Mouse (Mus musculus): ENCODE measurements around the gene Gucy2c. TPM values are rescaled to one million over a fixed set of nuclear protein-coding genes. Genes with fewer than 3 reads are reported as not detected.

Gene Gucy2c
- polyA plus RNA-seq, 1 experiment from 2014 or later: not detected

DNA sequence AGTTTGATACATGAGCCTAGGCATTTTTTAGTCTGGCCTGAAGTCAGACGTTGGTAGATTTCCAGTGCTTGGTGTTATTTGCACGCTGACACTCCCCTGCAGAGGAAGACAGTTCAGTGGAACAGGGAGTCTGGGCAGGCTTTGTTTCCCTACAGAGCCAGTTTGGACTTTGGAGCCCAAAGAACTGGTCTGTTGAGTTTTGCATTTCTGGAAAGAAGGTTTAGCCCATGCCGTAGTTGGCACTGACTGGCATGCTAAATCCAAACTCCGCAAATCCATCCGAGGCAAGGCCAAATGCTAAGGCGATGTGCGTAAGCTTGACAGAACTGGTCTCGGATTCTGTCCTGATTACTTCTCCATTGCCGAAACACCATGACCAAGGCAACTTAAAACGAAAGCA lies 29.6 kb upstream of the Gucy2c start:
- peaks cover 42% of the 10 kb centered on the region for H3K36me3 ChIP-seq
- no peak overlapping the region for H3K4me2 ChIP-seq
- peaks cover 19% of the 10 kb centered on the region for H3K4me1 ChIP-seq
- no peak overlapping the region for H3K9ac ChIP-seq
- WGBS: 88% methylated on average over 10 of the region's 10 CpGs
- no peaks in the 10 kb centered on the region for H3K9me3 ChIP-seq
- H3K27ac ChIP-seq: no peak overlapping the region
- ATAC-seq (ENCODE audit: insufficient number of reproducible peaks, insufficient read depth, low FRiP score, low TSS enrichment, low read depth): no peak
- no peak overlapping the region for H3K4me3 ChIP-seq
- no peaks in the 10 kb centered on the region for H3K27me3 ChIP-seq

DNA sequence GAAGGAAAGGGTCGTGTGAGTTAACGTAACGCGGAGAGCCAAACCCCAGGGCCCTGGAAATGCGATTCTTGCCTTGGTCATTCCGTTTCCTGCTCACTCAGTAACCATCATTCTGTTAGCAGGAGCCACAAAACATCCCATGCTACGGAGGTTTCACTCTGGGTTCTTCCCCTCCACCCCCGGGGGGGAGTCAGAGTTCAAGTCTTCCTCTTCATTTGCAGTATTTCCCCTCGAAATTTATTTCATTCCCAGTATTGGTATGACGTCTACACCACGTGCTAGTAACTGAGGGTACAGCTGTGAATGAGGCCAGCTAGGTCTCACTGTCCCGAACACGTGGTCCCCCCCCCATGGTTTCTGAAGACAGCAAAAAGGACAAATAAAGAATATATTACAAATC lies 28.1 kb upstream of the Gucy2c start:
- ATAC-seq (ENCODE audit: insufficient number of reproducible peaks, insufficient read depth, low FRiP score, low TSS enrichment, low read depth): no peak
- H3K27ac ChIP-seq: no peak overlapping the region
- no peaks in the 10 kb centered on the region for H3K9me3 ChIP-seq
- H3K4me1 ChIP-seq: peaks cover 19% of the 10 kb centered on the region
- peak overlapping the region; percentile 96 for H3K4me2 ChIP-seq
- WGBS: 67% methylated on average over 13 of the region's 13 CpGs
- no peaks in the 10 kb centered on the region for H3K27me3 ChIP-seq
- H3K9ac ChIP-seq: peak overlapping the region; percentile 80
- H3K4me3 ChIP-seq: peak overlapping the region; percentile 87
- peaks cover 29% of the 10 kb centered on the region for H3K36me3 ChIP-seq

DNA sequence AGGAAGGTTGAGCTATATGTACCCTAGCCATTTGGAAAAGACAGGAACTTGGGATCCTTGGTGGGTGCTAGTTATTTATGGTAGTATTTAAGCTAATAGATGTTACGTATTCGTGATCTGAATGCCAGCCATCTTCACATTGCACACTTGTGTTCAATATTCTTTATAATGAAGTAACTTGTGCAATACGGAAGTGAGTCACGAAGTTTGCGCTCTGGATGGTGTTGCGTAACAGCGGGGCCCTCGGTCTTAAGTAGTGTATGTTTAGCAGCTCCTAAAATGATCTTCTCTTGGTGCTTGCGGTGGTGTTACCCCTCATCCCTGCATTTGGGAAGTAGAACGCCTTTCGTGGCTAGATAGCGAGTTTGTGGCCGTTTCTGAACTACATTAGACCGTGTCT lies 27.5 kb upstream of the Gucy2c start:
- H3K4me2 ChIP-seq: peak overlapping the region; percentile 96
- peaks cover 19% of the 10 kb centered on the region for H3K4me1 ChIP-seq
- ATAC-seq (ENCODE audit: insufficient number of reproducible peaks, insufficient read depth, low FRiP score, low TSS enrichment, low read depth): no peak
- H3K27ac ChIP-seq: no peak overlapping the region
- 30% methylated on average over 14 of the region's 14 CpGs for WGBS
- H3K36me3 ChIP-seq: peaks cover 24% of the 10 kb centered on the region
- H3K4me3 ChIP-seq: peak overlapping the region; percentile 87
- H3K9ac ChIP-seq: peak overlapping the region; percentile 80
- H3K9me3 ChIP-seq: no peaks in the 10 kb centered on the region
- H3K27me3 ChIP-seq: no peaks in the 10 kb centered on the region

DNA sequence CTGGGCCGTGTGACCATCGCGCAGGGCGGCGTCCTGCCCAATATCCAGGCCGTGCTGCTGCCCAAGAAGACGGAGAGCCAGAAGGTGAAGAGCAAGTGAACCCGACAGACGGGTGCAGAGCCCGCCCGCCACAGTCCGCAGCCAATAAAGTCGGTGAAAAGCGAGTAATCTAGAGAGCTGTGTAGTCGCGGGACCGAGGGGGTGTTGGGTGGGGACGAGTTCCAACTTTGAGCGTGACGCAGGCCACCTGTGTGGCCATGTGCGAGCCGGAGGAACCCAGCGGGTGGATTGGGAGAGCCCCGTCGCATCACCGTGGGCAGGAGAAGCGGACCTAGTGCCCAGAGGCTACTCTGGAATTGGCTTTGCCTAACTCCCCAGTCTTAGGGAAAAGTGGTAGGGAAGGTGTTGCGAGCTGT lies 27.1 kb upstream of the Gucy2c start:
- Histone ChIP-seq H3K9ac (peak overlapping the region; percentile 80), H3K4me3 (peak overlapping the region; percentile 87), H3K9me3 (no peaks in the 10 kb centered on the region), H3K27ac (peak overlapping the region; percentile 39; the same call in 1 of the 2 replicates), H3K36me3 (peaks cover 19% of the 10 kb centered on the region), H3K27me3 (no peaks in the 10 kb centered on the region), H3K4me1 (peaks cover 19% of the 10 kb centered on the region), H3K4me2 (peak overlapping the region; percentile 96)
- WGBS: under 1% methylated on average over 28 of the region's 28 CpGs
- 0 out of 2 replicates have a peak, but pooled peaks have one; percentile 22 for ATAC-seq (ENCODE audit: insufficient number of reproducible peaks, insufficient read depth, low FRiP score, low TSS enrichment, low read depth)

DNA sequence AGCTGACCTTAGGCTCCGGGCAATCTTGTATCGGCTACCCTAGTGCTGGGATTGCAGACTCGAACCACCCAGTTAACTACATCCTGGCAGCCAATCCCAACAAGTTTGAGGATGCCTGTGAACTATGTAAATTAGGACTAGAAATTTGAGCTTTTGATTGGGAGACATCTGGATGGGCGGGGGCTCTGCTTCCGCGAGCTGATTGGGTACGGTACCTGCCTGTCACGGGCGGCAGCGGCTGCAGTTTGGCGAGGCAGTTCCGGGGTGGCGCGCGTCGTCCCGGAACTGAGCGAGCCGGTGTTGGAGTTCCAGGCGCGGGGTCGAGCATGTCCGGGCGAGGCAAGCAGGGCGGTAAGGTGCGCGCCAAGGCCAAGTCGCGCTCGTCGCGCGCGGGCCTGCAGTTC lies 26.5 kb upstream of the Gucy2c start, which contains the start of gene H2afj:
H2afj (plus strand) TSS at position 231 of the 404 bp plus-strand sequence.
- Histone ChIP-seq H3K9me3 (no peaks in the 10 kb centered on the region), H3K27ac (peak within 1 kb of the TSS; percentile 84), H3K36me3 (peaks cover 15% of the 10 kb centered on the region), H3K4me1 (peaks cover 24% of the 10 kb centered on the region), H3K4me2 (peak within 1 kb of the TSS; percentile 96), H3K27me3 (no peaks in the 10 kb centered on the region), H3K4me3 (peak within 1 kb of the TSS; percentile 87), H3K9ac (peak within 1 kb of the TSS; percentile 80)
- WGBS: under 1% methylated on average over 34 of the region's 34 CpGs
- ATAC-seq (ENCODE audit: insufficient number of reproducible peaks, insufficient read depth, low FRiP score, low TSS enrichment, low read depth): peak; percentile 87

DNA sequence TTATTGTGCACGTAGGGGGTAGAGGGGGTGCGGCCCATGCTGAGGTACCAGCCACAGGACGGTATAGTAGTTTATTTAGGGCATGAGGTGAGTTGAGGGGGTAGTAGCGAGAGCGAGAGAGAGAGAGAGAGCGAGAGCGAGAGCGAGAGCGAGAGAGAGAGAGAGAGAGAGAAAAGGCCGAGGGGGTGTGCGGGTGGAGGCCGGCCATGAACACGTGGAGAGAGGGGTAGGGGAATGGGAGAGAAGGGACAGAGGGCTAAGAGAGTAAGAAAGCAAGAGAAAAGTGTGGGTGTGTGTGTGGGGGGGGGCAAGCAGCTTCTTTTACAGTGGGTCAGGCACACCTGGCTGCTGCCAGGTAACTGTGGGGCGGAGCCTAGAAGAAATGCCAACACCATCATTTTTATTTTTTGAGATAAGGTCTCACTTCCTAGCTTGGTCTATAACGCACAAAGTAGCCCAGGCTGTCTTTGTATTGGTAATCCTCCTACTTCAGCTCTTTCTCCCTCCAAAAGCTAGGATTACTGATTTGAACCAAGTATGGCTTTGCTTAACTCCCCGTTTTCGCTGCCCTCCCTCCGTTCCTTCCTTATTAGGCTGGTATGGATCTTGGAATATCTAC lies 25.9 kb upstream of the Gucy2c start:
- Histone ChIP-seq H3K9me3 (no peaks in the 10 kb centered on the region), H3K27ac (peak overlapping the region; percentile 84), H3K27me3 (no peaks in the 10 kb centered on the region), H3K9ac (peak overlapping the region; percentile 62), H3K4me2 (peak overlapping the region; percentile 96), H3K4me1 (peaks cover 27% of the 10 kb centered on the region), H3K36me3 (peaks cover 10% of the 10 kb centered on the region), H3K4me3 (peak overlapping the region; percentile 87)
- WGBS: 40% methylated on average over 18 of the region's 18 CpGs
- ATAC-seq (ENCODE audit: insufficient number of reproducible peaks, insufficient read depth, low FRiP score, low TSS enrichment, low read depth): no peak; the same call in 1 of the 2 replicates

DNA sequence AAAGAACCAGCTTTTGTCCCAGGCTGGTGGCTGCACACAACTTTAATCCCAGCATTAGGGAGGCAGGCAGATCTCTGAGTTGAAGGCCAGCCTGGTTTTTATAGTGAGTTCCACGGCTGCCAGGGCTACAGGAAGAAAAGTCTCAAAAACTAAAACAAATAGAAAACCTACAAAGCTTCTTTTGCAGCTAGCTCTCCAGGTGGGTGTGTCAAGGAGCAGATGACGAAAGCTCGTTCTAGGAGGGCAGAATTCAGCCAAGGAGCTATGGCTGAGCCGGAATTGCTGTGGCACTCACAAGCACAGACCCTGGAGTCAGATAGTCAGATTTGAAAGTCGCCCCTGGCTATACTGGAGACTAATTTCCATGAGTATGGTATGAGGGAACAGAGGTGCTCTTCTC lies 25.3 kb upstream of the Gucy2c start:
- peak overlapping the region; percentile 96 for H3K4me2 ChIP-seq
- H3K36me3 ChIP-seq: peaks cover 4% of the 10 kb centered on the region; the same call in 1 of the 2 replicates
- no peaks in the 10 kb centered on the region for H3K9me3 ChIP-seq
- H3K27ac ChIP-seq: peak overlapping the region; percentile 84; the same call in 1 of the 2 replicates
- ATAC-seq (ENCODE audit: insufficient number of reproducible peaks, insufficient read depth, low FRiP score, low TSS enrichment, low read depth): no peak
- H3K27me3 ChIP-seq: no peaks in the 10 kb centered on the region
- peak overlapping the region; percentile 87; the same call in 1 of the 2 replicates for H3K4me3 ChIP-seq
- 58% methylated on average over 5 of the region's 5 CpGs for WGBS
- H3K4me1 ChIP-seq: peaks cover 27% of the 10 kb centered on the region
- H3K9ac ChIP-seq: no peak overlapping the region; the same call in 1 of the 2 replicates

DNA sequence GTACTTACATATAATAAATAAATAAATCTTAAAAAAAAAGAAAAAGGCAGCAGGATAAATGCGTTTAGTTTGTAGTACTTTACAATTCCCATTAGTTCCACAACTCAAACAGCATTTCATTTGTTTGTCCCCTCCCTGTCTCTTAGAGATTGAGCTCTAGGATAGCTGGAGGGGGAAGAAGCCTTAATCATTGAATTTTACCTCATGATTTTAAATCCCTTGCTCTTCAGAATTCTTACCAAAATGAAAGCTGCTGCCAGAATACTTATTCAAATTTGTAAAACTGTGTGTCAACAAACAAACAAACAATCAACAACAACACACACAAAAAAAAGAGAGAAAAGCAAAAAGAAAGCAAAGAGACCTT lies 23.8 kb upstream of the Gucy2c start:
- Histone ChIP-seq H3K4me3 (0 out of 2 replicates have a peak overlapping the region, but pooled peaks have one; percentile 75), H3K27ac (peak overlapping the region; percentile 100), H3K9me3 (no peaks in the 10 kb centered on the region), H3K9ac (no peak overlapping the region), H3K27me3 (no peaks in the 10 kb centered on the region), H3K4me1 (peaks cover 27% of the 10 kb centered on the region), H3K4me2 (peak overlapping the region; percentile 77; the same call in 1 of the 2 replicates), H3K36me3 (no peaks in the 10 kb centered on the region)
- WGBS: 84% methylated on average over 1 of the region's 1 CpGs
- ATAC-seq (ENCODE audit: insufficient number of reproducible peaks, insufficient read depth, low FRiP score, low TSS enrichment, low read depth): no peak

DNA sequence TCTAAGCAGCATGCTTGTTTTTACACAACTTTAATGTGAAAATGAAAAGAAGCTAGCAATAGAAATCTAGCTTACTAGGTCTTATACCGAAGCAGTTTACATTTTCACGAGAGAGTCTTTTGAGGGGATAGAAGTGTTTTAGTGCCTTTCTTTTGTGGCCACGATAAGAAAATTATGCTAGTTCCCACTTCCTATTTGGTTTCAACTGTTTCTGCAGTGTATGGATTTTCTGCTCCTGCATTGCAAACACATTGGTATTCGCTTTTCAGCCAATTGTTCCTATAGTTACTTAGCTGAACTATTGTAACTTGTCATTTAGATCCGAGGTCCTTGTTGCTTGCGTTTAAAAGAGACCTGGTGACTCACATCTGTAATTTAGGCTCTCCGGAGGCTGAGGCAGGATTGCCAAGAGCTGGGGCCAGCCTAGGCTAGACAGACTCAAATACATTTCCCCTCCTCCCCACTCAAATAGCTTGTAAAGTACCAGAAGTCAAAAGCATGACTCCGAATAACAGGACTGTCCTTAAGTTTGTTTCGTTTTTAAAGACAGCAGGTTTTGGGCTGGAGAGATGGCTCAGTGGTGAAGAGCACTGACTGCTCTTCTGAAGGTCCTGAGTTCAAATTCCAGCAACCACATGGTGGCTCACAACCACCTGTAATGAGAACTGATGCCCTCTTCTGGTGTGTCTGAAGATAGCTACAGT lies 23.3 kb upstream of the Gucy2c start:
- Histone ChIP-seq H3K4me3 (peak overlapping the region; percentile 75), H3K4me1 (peaks cover 27% of the 10 kb centered on the region), H3K27me3 (no peaks in the 10 kb centered on the region), H3K9ac (peak overlapping the region; percentile 99), H3K36me3 (no peaks in the 10 kb centered on the region), H3K27ac (peak overlapping the region; percentile 100), H3K9me3 (no peaks in the 10 kb centered on the region), H3K4me2 (peak overlapping the region; percentile 77)
- 28% methylated on average over 9 of the region's 9 CpGs for WGBS
- no peak for ATAC-seq (ENCODE audit: insufficient number of reproducible peaks, insufficient read depth, low FRiP score, low TSS enrichment, low read depth)

DNA sequence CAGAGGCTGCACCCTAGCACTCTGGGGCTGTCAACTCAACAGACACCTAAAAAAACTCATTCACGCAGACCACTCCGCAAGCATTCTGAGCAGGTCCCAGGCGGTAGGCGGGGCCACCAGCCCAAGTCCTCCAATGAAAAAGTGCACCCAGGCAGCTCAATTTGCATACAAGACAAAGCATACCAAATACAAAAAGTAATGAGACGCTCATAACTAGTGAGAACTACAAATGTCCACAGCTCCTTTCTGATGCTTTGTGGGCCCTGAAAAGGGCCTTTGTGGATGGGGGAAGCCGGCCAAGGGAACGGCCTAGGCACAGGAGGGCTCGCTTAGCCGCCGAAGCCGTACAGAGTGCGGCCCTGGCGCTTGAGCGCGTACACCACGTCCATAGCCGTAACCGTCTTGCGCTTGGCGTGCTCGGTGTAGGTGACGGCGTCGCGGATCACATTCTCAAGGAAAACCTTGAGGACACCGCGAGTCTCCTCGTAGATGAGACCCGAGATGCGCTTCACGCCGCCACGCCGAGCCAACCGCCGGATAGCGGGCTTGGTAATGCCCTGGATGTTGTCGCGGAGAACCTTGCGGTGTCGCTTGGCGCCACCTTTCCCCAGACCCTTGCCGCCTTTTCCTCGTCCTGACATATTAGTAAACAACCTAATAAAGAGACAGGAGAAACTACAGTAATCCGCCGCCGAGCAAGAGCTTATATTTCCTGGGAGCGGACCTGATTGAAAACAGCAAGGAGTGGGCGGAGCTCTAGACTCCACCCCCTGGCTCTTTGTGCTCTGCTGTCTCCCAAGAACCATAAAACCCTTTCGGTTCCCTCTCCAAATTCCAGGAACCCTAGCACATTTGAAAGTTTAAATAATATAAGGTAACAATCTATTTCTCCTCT lies 22.4 kb upstream of the Gucy2c start, which contains the start of gene Hist4h4:
Hist4h4 (minus strand) TSS at position 677 of the 895 bp plus-strand sequence.
- H3K27me3 ChIP-seq: no peaks in the 10 kb centered on the region

More for the DNA sequence above, 22.4 kb upstream of the Gucy2c start, which contains the start of gene Hist4h4:
- Histone ChIP-seq H3K4me1 (peaks cover 19% of the 10 kb centered on the region), H3K27ac (peak within 1 kb of the TSS; percentile 100), H3K4me3 (peak within 1 kb of the TSS; percentile 75), H3K9ac (peak within 1 kb of the TSS; percentile 99), H3K4me2 (peak within 1 kb of the TSS; percentile 77), H3K36me3 (no peaks in the 10 kb centered on the region), H3K9me3 (no peaks in the 10 kb centered on the region)
- ATAC-seq (ENCODE audit: insufficient number of reproducible peaks, insufficient read depth, low FRiP score, low TSS enrichment, low read depth): peak; percentile 50
- under 1% methylated on average over 50 of the region's 50 CpGs for WGBS

Data from embryonic facial prominence, embryonic 13.5 days (tissue).